Mouse (Mus musculus) layer of hippocampus, adult 2 months (tissue): ENCODE data around the gene Aass. TPM values are rescaled to one million over a fixed set of nuclear protein-coding genes. Genes with fewer than 3 reads are reported as not detected.
"Not testable (repeated sequence)": the region's sequence is repeated elsewhere in the genome, so short reads cannot be mapped to it uniquely, and the experiment has no call there.

Experiments
- DNase-seq, 2 experiments: peaks; one replicate each; pipeline ENCODE4 v3.0.0; 2022; ENCODE audit warnings: low spot score in 2 of 2
- H3K27ac ChIP-seq: fragments of 200-600 bp; 2 replicates; pipeline ENCODE4 v1.8.1; 2022
- H3K4me3 ChIP-seq: fragments of 200-600 bp; 2 replicates; pipeline ENCODE4 v1.8.1; 2022; ENCODE audit warnings: mild to moderate bottlenecking
- CTCF ChIP-seq: fragments of 200-600 bp; conservative IDR thresholded peaks from 2 replicates; pipeline ENCODE4 v1.8.1; 2022; ENCODE audit warnings: antibody characterized with exemption, mild to moderate bottlenecking, moderate library complexity
- long read RNA-seq, 2 experiments: library from polyadenylated mRNA; stranded (forward); transcript quantifications; one replicate each; pipeline ENCODE4 v2.0.0; 2021; ENCODE audit warnings: borderline mapping rate in 2 of 2
- total RNA-seq, 2 experiments: library from RNA; stranded (reverse); gene quantifications; 2 replicates each; pipeline ENCODE4 v1.2.3; 2021

The Aass gene
- 1 to 10 TPM; 3.7 to 5.2 TPM for total RNA-seq
- long read RNA-seq, experiment 1, partial matches to known transcripts, result 1 of 2 reads
- long read RNA-seq, experiment 1, other reads (novel, unspliced or antisense), result 0 of 2 reads
- long read RNA-seq, experiment 2, partial matches to known transcripts, result 0 of 2 reads
- long read RNA-seq, experiment 2, other reads (novel, unspliced or antisense), result 2 of 2 reads

DNA sequence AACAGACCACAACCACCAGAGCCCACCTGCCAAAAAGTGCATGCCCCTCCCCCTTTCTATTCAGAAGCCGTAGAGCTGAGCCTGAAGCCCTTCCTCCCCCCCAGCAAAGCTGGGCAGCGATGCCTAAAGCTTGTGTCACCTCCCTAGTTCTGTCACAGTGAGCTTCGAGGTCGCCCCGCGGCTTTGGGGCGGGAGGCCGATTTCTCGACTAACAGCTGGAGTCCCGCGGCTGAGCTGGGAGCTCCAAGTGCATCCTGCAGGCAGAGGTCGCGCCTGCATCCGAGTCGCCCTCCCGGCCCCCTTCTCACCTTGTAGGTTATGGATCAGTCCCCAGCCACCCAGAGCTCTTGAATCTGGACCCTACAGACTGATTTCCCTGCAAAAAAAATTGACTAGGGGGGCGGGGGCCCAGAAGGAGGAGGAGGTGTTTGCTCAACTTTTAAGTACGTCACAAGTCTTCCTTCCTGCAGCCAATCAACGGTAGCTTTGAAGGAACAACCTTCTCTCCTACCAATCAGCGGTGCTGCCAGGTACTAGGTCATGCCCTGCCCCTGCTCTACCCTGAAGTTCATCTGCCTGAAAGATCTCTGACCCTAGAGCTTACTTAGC is at the start of gene Aass:
Gene Aass, minus strand, starts transcription at position 414 of the 609 bp plus-strand sequence.
- peak within 1 kb of the TSS; percentile 59; the same call in 1 of the 2 replicates for H3K27ac ChIP-seq
- no peak for TF ChIP-seq CTCF
- H3K4me3 ChIP-seq, result peak within 1 kb of the TSS; percentile 51
- peak in 1 of 2 experiments; percentile 1 for DNase-seq

- peak; percentile 41 to 76 for DNase-seq
- H3K4me3 ChIP-seq, result no peak overlapping the region; the same call in 1 of the 2 replicates
- no peak overlapping the region for H3K27ac ChIP-seq
Observed at GRCm38 (mm10) chr6:23180096-23180495, 47.3 kb upstream of the Aass start.

GRCm38 (mm10) chr6:23163824-23164223 is 31.0 kb upstream of the Aass start:
- DNase-seq, H3K27ac ChIP-seq, H3K4me3 ChIP-seq: not testable (repeated sequence)
- TF ChIP-seq CTCF, result peak; percentile 29; the same call in 1 of the 2 replicates

More at GRCm38 (mm10) chr6:23180096-23180495, 47.3 kb upstream of the Aass start:
- TF ChIP-seq CTCF, result peak; percentile 91

GRCm38 (mm10) chr6:23156357-23156756 is 23.6 kb upstream of the Aass start:
- H3K4me3 ChIP-seq, DNase-seq, H3K27ac ChIP-seq: not testable (repeated sequence)
- TF ChIP-seq CTCF, result peak; percentile 12; the same call in 1 of the 2 replicates

- no peak for DNase-seq
- no peak overlapping the region for H3K4me3 ChIP-seq
- H3K27ac ChIP-seq, result no peak overlapping the region
- TF ChIP-seq CTCF, result no peak
Observed at GRCm38 (mm10) chr6:23153112-23153511, 20.3 kb upstream of the Aass start.

DNA sequence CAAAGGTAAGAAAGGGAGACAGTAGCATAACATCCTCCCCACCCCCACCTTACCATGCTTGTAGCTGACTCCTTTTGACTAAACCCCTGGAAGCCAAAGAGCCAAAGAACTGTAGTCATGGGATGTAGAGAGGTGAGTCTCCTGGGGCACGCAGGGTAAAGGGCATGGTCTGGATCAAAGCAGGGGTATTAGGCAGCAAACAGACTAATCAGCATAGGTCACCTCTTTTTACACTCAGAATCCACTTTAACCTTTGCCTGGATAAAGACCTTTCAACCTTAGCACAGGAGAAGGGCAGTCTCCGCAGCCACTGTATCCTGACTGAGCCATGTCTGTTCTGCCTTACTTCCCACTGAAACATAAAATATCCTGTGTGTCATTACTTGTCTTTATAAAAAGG is 14.4 kb upstream of the Aass start:
- Histone ChIP-seq H3K27ac (no peak overlapping the region), H3K4me3 (no peak overlapping the region)
- no peak for TF ChIP-seq CTCF
- DNase-seq, result no peak

GRCm38 (mm10) chr6:23143980-23144379 is 11.2 kb upstream of the Aass start:
- Histone ChIP-seq H3K27ac (no peak overlapping the region), H3K4me3 (no peak overlapping the region)
- no peak for DNase-seq
- TF ChIP-seq CTCF, result no peak

GRCm38 (mm10) chr6:23131015-23131414 is 1.8 kb downstream of the Aass start:
- no peak overlapping the region for H3K27ac ChIP-seq
- no peak overlapping the region for H3K4me3 ChIP-seq
- TF ChIP-seq CTCF, result no peak
- no peak for DNase-seq

DNA sequence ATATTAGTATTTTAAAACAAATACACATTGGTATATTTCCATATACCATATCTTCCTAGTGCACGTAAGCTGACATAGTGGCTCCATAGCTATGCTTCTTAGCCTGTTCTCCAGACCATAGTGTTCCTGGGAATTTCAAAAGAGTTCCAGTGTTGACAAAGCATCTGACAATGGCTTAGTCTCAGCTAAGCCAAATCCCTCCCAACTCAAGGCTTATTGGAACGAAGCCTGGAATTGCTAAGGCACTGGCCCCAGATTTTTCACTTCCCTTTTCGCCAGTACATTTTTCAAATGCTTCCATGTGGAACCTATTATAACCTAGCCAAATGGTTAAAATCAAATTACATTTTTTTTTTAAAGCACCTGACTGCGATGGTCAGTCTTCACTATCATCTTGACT is 3.6 kb downstream of the Aass start:
- TF ChIP-seq CTCF, result no peak
- no peak overlapping the region for H3K27ac ChIP-seq
- DNase-seq, result peak in 1 of 2 experiments; percentile 19
- H3K4me3 ChIP-seq, result no peak overlapping the region

GRCm38 (mm10) chr6:23126706-23127105 is 6.1 kb downstream of the Aass start:
- no peak for TF ChIP-seq CTCF
- no peak overlapping the region for H3K27ac ChIP-seq
- no peak for DNase-seq
- no peak overlapping the region for H3K4me3 ChIP-seq

DNA sequence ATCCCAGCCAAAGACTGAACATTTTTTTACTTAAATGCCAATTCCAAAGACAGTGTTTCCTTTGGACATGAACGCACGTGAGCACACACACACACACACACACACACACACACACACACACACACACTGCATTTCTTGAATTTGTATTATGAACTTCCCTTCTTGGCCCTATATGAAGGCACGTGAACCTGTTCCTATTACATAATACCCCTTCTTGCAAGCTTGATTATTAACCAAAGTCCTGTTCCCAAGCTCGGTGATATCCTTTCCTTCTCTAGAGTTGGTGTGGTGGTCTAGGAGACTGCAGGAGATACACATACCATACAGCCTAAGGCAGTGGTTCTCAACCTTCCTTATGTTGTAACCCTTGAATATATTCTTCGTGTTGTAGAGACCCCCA is 7.0 kb downstream of the Aass start:
- Histone ChIP-seq H3K27ac (no peak overlapping the region), H3K4me3 (no peak overlapping the region)
- TF ChIP-seq CTCF, result no peak
- DNase-seq, result no peak

DNA sequence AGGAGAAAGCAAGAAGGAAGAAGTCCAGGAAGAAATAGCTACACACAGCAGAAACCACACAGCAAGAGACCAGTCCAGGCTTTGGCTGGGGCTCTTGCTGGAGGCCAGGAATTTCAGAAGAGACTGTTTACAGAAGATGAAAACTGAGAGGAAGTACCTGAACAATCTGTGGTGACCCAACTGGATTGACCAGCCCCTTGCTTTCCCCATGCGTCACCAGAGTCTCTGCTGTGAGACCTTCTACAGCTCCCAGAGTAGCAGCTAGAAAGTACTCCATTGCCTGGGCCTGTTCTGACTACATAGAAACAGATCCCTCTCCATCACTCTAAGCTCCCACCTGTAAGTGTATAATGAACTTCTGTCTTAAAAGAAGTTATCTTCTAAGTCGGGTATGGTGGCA is 8.0 kb downstream of the Aass start:
- DNase-seq, result no peak
- Histone ChIP-seq H3K4me3 (no peak overlapping the region), H3K27ac (no peak overlapping the region)
- no peak for TF ChIP-seq CTCF

DNA sequence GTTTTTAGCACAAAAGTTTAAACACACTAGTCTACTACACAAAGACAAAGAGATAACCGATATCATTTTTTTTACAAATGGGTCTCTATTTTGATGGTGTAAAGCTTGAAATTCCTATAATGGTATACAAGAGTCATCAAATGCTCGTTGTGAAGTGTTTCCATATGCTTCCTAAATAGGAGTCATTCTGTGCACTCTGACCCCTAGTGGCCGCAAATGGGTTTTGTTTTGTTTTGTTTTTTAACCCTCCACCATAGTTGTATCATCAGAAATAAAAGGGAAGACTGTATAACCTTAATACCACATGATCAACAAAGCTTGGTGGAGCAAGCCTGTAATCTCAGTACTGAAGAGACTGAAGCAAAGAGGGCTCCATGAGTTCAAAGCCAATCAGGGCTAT is 9.9 kb downstream of the Aass start:
- Histone ChIP-seq H3K27ac (no peak overlapping the region), H3K4me3 (no peak overlapping the region)
- DNase-seq, result no peak
- TF ChIP-seq CTCF, result peak; percentile 66

DNA sequence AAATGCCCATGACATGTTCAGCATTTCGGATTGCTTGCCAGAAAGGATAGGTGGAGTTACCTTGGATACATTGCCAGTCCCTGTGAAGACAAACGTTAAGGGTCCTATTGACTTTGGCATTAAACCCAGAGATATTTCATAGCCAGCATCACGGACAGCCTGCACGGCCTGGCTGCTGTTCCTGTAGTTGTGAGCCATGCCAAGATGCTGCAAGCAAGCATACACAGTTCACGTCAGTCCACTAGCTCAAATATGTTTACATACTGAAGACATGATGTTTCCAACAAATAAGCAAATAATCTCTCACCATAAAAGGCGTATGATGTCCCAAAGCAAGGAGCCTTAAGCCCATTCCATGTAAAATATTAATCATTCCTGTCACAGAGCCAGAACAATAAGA is 18.0 kb downstream of the Aass start:
- no peak for TF ChIP-seq CTCF

DNA sequence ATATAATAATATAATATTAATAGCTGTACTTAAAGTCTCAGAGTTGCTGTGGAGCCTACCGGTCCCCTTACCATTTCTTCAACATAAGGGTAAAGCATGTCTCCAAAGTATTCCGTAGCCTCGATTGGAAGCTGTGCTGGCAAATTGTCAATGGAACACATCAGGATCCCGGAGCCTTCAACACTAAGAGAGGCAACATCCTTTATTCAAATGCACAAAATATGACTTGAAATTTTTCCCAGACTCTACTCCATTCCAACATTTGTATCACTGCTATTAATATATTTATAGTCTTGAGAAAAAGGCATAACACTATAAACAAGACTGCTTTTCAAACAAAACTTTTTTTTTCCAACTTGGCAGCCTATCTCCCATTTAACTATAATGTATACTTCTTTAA is 25.7 kb downstream of the Aass start:
- Histone ChIP-seq H3K27ac (no peak overlapping the region), H3K4me3 (no peak overlapping the region)
- no peak for TF ChIP-seq CTCF
- DNase-seq, result no peak

More for the DNA sequence above, 18.0 kb downstream of the Aass start:
- DNase-seq, result no peak
- H3K27ac ChIP-seq, result no peak overlapping the region
- no peak overlapping the region for H3K4me3 ChIP-seq
